Mouse (Mus musculus) midbrain, embryonic 12.5 days (tissue): ENCODE measurements around the gene Gm47289. TPM values are rescaled to one million over a fixed set of nuclear protein-coding genes. Genes with fewer than 3 reads are reported as not detected.

Experiments used
- ATAC-seq: fragments of 200-750 bp; cut with Nextera tagmentation; 2 replicates; pipeline ENCODE4 v1.8.0; 2017; ENCODE audit warnings: low read depth, moderate TSS enrichment, moderate library complexity; ENCODE audit not compliant: low FRiP score
- H3K27ac ChIP-seq: fragments of 300-500 bp; sonication (generic); replicated peaks from 2 replicates; pipeline ENCODE4 v1.5.1; 2016; ENCODE audit warnings: mild to moderate bottlenecking
- H3K27me3 ChIP-seq: fragments of 300-500 bp; sonication (generic); 2 replicates; pipeline ENCODE4 v1.6.1; 2016; ENCODE audit warnings: mild to moderate bottlenecking
- H3K36me3 ChIP-seq: fragments of 300-500 bp; sonication (generic); 2 replicates; pipeline ENCODE4 v1.6.1; 2016
- H3K4me1 ChIP-seq: fragments of 300-500 bp; sonication (generic); 2 replicates; pipeline ENCODE4 v1.6.1; 2016
- H3K4me2 ChIP-seq: fragments of 300-500 bp; sonication (generic); replicated peaks from 2 replicates; pipeline ENCODE4 v1.6.1; 2016; ENCODE audit warnings: mild to moderate bottlenecking, moderate library complexity
- H3K4me3 ChIP-seq: fragments of 300-500 bp; sonication (generic); 2 replicates; pipeline ENCODE4 v1.5.1; 2016; ENCODE audit warnings: mild to moderate bottlenecking
- H3K9ac ChIP-seq: fragments of 300-500 bp; sonication (generic); replicated peaks from 2 replicates; pipeline ENCODE4 v1.6.1; 2016; ENCODE audit warnings: mild to moderate bottlenecking, moderate library complexity
- H3K9me3 ChIP-seq: fragments of 300-500 bp; sonication (generic); 2 replicates; pipeline ENCODE4 v1.6.1; 2016; ENCODE audit warnings: mild to moderate bottlenecking
- WGBS: fragments of 180-500 bp; shearing (Covaris S2); methylation state at CpG from one replicate; pipeline ENCODE4 v1.1.7; 2016; 5-methylcytosine and 5-hydroxymethylcytosine counted together
- polyA plus RNA-seq: library from polyadenylated mRNA; unstranded; fragments of >200 nt; fragmentation: Nextera tagmentation; extraction: Ambion mirVana; gene quantifications from 2 replicates; pipeline ENCODE4 v1.2.1, GENCODE M21; 2016

Gene Gm47289
- polyA plus RNA-seq, 1 experiment from 2014 or later = not detected

GRCm38 (mm10) chr9:119143372-119143771 lies 15.6 kb upstream of the Gm47289 start:
- no peak overlapping the region for H3K4me2 ChIP-seq
- H3K4me1 ChIP-seq = no peaks in the 10 kb centered on the region
- H3K9me3 ChIP-seq = no peaks in the 10 kb centered on the region
- 0 out of 2 replicates have a peak, but pooled peaks cover 3% of the 10 kb centered on the region for H3K27me3 ChIP-seq
- 76% methylated on average over 9 of the region's 9 CpGs for WGBS
- H3K36me3 ChIP-seq = no peaks in the 10 kb centered on the region
- H3K9ac ChIP-seq = no peak overlapping the region
- ATAC-seq = no peak
- H3K27ac ChIP-seq = no peak overlapping the region
- H3K4me3 ChIP-seq = no peak overlapping the region

DNA sequence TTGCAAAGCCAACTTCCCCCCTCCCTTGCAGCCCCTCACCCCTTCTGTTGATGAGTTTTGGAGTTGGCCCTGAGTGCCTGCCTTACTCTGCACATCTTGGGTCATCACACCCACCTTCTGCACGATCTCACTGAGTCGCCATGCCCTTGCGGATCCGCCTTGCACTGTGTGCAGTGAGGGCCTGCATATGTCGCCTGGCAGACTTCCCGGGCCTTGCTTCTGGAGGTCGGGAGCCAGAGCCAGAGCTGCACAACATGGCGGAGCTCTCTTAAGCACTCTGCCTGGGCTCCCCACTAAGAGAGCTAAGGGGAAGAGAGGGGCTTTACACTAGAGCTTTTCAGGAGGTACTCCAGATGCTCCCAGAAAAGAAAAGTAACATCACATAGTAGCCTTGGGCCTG lies 14.3 kb upstream of the Gm47289 start:
- no peak overlapping the region for H3K4me3 ChIP-seq
- H3K4me2 ChIP-seq = no peak overlapping the region
- no peaks in the 10 kb centered on the region for H3K9me3 ChIP-seq
- 0 out of 2 replicates have a peak, but pooled peaks cover 3% of the 10 kb centered on the region for H3K27me3 ChIP-seq
- H3K9ac ChIP-seq = no peak overlapping the region
- WGBS = 94% methylated on average over 8 of the region's 8 CpGs
- H3K36me3 ChIP-seq = no peaks in the 10 kb centered on the region
- no peaks in the 10 kb centered on the region for H3K4me1 ChIP-seq
- H3K27ac ChIP-seq = no peak overlapping the region
- no peak for ATAC-seq

DNA sequence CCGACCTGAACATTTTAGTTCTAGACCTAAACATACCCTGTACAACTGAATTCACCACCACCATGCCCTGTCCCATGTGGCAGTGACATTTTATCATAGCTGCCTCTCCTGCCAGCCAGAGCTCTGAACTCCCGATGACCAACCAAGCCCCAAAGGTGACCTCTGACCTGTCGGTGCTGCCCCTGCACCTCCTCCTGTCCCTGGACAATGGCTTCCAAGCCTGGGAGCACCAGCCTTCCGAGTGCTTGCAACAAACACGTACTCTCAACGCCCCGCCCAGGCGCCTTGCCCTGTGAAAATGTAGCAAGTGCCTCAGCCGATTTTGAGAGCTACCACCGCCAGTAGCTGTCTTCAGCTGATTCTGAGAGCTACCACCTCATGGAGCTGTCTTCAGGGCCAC lies 13.8 kb upstream of the Gm47289 start:
- WGBS = 49% methylated on average over 10 of the region's 10 CpGs
- H3K27ac ChIP-seq = no peak overlapping the region
- ATAC-seq = no peak

DNA sequence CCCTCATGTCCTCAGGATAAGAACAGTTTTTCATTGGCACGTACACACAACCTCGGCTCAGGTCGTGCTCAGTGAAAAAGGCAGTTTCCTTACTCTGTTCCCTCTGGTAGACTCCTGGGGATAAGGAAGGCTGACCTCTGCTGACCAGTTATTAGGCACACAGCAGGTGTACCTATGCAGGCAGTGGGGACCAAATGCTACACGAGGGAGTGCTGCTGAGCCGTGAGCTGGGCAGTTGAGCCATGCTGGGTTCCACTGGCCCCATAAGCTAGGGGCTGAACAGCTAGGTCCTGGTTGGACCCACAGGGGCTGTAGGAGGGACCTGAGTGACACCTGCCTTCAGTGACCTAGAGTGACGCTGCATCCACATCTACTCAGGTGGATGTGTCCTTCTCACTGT lies 13.3 kb upstream of the Gm47289 start:
- H3K4me2 ChIP-seq = no peak overlapping the region
- no peaks in the 10 kb centered on the region for H3K4me1 ChIP-seq
- H3K27ac ChIP-seq = no peak overlapping the region
- H3K9me3 ChIP-seq = no peaks in the 10 kb centered on the region
- 70% methylated on average over 6 of the region's 6 CpGs for WGBS
- H3K27me3 ChIP-seq = 0 out of 2 replicates have a peak, but pooled peaks cover 3% of the 10 kb centered on the region
- H3K36me3 ChIP-seq = no peaks in the 10 kb centered on the region
- no peak for ATAC-seq
- H3K4me3 ChIP-seq = no peak overlapping the region
- no peak overlapping the region for H3K9ac ChIP-seq

More for the DNA sequence above, 13.8 kb upstream of the Gm47289 start:
- H3K9me3 ChIP-seq = no peaks in the 10 kb centered on the region
- no peak overlapping the region for H3K4me3 ChIP-seq
- no peak overlapping the region for H3K9ac ChIP-seq
- H3K4me2 ChIP-seq = no peak overlapping the region
- H3K4me1 ChIP-seq = no peaks in the 10 kb centered on the region
- H3K36me3 ChIP-seq = no peaks in the 10 kb centered on the region
- H3K27me3 ChIP-seq = 0 out of 2 replicates have a peak, but pooled peaks cover 3% of the 10 kb centered on the region

DNA sequence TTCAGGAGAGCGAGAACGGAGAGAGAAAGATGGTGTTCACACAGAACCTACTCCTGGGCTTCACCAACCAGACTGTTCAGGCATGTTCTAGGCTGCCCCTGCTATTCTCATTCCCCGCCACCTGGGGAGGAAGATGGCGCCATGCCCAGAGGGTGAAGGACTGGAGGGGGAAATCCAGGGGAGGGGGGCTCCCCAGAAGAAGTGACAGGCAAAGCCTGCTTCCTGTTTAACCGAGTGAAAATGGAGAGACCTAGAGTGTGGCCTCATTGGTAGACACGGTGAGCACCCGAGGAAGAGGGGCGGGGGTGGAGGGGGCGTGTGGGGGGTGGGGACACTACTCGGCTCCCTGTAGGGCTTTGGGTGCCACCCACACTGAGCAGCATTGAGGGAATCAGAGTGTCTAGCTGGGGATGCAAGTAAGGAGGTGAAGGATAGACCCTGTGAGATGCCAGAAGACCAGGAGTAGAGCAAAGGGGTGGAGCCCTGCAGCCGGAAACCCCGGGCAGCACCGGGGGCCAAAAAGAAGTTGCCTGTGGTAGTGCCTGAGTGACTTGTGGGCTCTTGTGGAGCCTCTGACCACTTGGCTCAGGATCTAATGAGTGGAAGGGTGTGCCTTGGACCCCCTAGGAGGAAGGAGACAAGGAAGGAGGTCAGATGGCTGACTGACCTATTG lies 12.7 kb upstream of the Gm47289 start:
- Histone ChIP-seq H3K27ac (no peak overlapping the region), H3K4me1 (no peaks in the 10 kb centered on the region), H3K4me2 (no peak overlapping the region), H3K4me3 (no peak overlapping the region), H3K9ac (no peak overlapping the region), H3K9me3 (no peaks in the 10 kb centered on the region), H3K27me3 (0 out of 2 replicates have a peak, but pooled peaks cover 3% of the 10 kb centered on the region), H3K36me3 (no peaks in the 10 kb centered on the region)
- WGBS = 85% methylated on average over 13 of the region's 13 CpGs
- no peak for ATAC-seq

GRCm38 (mm10) chr9:119149601-119150000 lies 9.4 kb upstream of the Gm47289 start:
- Histone ChIP-seq H3K27ac (no peak overlapping the region), H3K4me2 (no peak overlapping the region), H3K9me3 (no peaks in the 10 kb centered on the region), H3K4me1 (no peaks in the 10 kb centered on the region), H3K4me3 (no peak overlapping the region), H3K36me3 (no peaks in the 10 kb centered on the region), H3K9ac (no peak overlapping the region), H3K27me3 (peaks cover 5% of the 10 kb centered on the region; the same call in 1 of the 2 replicates)
- ATAC-seq = no peak
- 26% methylated on average over 5 of the region's 5 CpGs for WGBS

GRCm38 (mm10) chr9:119151751-119152150 lies 7.2 kb upstream of the Gm47289 start:
- Histone ChIP-seq H3K36me3 (no peaks in the 10 kb centered on the region), H3K4me1 (no peaks in the 10 kb centered on the region; the same call in 1 of the 2 replicates), H3K9ac (no peak overlapping the region), H3K4me3 (no peak overlapping the region), H3K27me3 (peaks cover 23% of the 10 kb centered on the region), H3K4me2 (no peak overlapping the region), H3K9me3 (no peaks in the 10 kb centered on the region), H3K27ac (no peak overlapping the region)
- 67% methylated on average over 2 of the region's 2 CpGs for WGBS
- no peak for ATAC-seq

- 87% methylated on average over 8 of the region's 8 CpGs for WGBS
Observed at GRCm38 (mm10) chr9:119155416-119155815, 3.5 kb upstream of the Gm47289 start.

GRCm38 (mm10) chr9:119155826-119156225 lies 3.1 kb upstream of the Gm47289 start:
- Histone ChIP-seq H3K36me3 (no peaks in the 10 kb centered on the region), H3K4me2 (0 out of 2 replicates have a peak overlapping the region, but pooled peaks have one; percentile 70), H3K9ac (no peak overlapping the region), H3K27ac (no peak overlapping the region), H3K4me3 (no peak overlapping the region), H3K9me3 (no peaks in the 10 kb centered on the region), H3K4me1 (no peaks in the 10 kb centered on the region; the same call in 1 of the 2 replicates), H3K27me3 (peaks cover 39% of the 10 kb centered on the region)
- 59% methylated on average over 7 of the region's 7 CpGs for WGBS
- no peak for ATAC-seq

More at GRCm38 (mm10) chr9:119155416-119155815, 3.5 kb upstream of the Gm47289 start:
- no peaks in the 10 kb centered on the region for H3K36me3 ChIP-seq
- no peak overlapping the region for H3K9ac ChIP-seq
- H3K4me1 ChIP-seq = no peaks in the 10 kb centered on the region; the same call in 1 of the 2 replicates
- no peak overlapping the region for H3K4me3 ChIP-seq
- no peaks in the 10 kb centered on the region for H3K9me3 ChIP-seq
- no peak overlapping the region for H3K4me2 ChIP-seq
- H3K27me3 ChIP-seq = peaks cover 39% of the 10 kb centered on the region
- no peak overlapping the region for H3K27ac ChIP-seq
- ATAC-seq = no peak

- Histone ChIP-seq H3K4me2 (peak within 1 kb of the TSS; percentile 70), H3K36me3 (no peaks in the 10 kb centered on the region), H3K9ac (peak within 1 kb of the TSS; percentile 43), H3K4me1 (no peaks in the 10 kb centered on the region; the same call in 1 of the 2 replicates), H3K27ac (no peak within 1 kb of the TSS), H3K9me3 (no peaks in the 10 kb centered on the region), H3K27me3 (peaks cover 39% of the 10 kb centered on the region), H3K4me3 (peak within 1 kb of the TSS; percentile 55)
- WGBS = 1% methylated on average over 65 of the region's 65 CpGs
- ATAC-seq = peak; percentile 92
Observed at GRCm38 (mm10) chr9:119156278-119157201, 2.4 kb upstream of the Gm47289 start, which contains the start of gene Acaa1b. Gene Acaa1b (minus strand): TSS chr9:119157093.

GRCm38 (mm10) chr9:119160689-119161088 lies 1.7 kb downstream of the Gm47289 start:
- no peak for ATAC-seq
- H3K9ac ChIP-seq = no peak overlapping the region
- H3K36me3 ChIP-seq = no peaks in the 10 kb centered on the region
- H3K4me2 ChIP-seq = no peak overlapping the region
- 87% methylated on average over 3 of the region's 3 CpGs for WGBS
- H3K27me3 ChIP-seq = peaks cover 26% of the 10 kb centered on the region
- no peak overlapping the region for H3K27ac ChIP-seq
- H3K4me1 ChIP-seq = no peaks in the 10 kb centered on the region; the same call in 1 of the 2 replicates
- no peaks in the 10 kb centered on the region for H3K9me3 ChIP-seq
- H3K4me3 ChIP-seq = no peak overlapping the region

DNA sequence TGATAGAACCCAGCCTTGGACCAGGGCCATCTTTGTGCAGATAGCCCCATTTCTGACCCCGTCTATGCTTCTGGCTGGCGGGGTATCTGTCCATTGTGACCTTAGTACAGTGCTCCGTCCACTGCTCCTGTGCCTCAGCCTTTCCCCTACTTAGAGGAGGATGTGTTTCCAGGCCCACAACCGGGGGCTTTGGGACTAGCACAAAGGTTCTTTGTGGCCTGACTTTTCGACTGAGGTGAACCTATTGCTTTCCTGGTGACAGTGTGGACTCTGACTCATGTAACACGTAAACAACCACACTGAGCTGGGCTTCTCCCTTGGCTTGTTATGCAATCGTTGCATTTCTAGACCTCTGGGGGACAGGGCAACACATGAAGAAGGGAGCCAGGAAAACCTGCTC lies 5.8 kb downstream of the Gm47289 start:
- Histone ChIP-seq H3K4me2 (no peak overlapping the region), H3K27me3 (no peaks in the 10 kb centered on the region), H3K27ac (no peak overlapping the region), H3K9me3 (no peaks in the 10 kb centered on the region), H3K36me3 (no peaks in the 10 kb centered on the region), H3K9ac (no peak overlapping the region), H3K4me1 (no peaks in the 10 kb centered on the region), H3K4me3 (no peak overlapping the region)
- no peak for ATAC-seq
- 89% methylated on average over 7 of the region's 7 CpGs for WGBS
